Mouse (Mus musculus): Measurements from ENCODE around the gene E330017A01Rik.
"Not testable (repeated sequence)": the region's sequence is repeated elsewhere in the genome, so short reads cannot be mapped to it uniquely, and the experiment has no call there.

DNA sequence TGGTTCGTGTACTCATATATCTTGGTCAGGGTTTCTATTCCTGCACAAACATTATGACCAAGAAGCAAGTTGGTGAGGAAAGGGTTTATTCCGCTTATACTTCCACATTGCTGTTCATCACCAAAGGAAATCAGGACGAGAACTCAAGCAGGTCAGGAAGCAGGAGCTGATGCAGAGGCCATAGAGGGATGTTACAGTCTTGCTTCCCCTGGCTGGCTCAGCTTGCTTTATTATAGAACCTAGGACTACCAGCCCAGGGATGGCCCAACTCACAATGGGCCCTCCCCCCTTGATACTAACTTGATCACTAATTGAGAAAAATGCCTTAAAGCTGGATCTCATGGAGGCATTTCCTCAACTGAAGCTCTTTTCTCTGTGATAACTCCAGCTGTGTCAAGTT is 28.1 kb upstream of the E330017A01Rik start:
- not testable (repeated sequence) for TF ChIP-seq POLR2A, CTCF (IDR thresholded peaks at IDR 0.05; ENCODE audit: extremely low read depth, insufficient read depth, low read length)

Data from cortical plate, adult 2 months (tissue).